Mouse (Mus musculus): ENCODE results near the gene 4933407L21Rik. TPM values are rescaled to one million over a fixed set of nuclear protein-coding genes. Genes with fewer than 3 reads are reported as not detected.

The 4933407L21Rik gene
- polyA plus RNA-seq (2012; rRNA removed; ENCODE audit: low replicate concordance), result 0.11 TPM in 1 of 2 replicates, not detected in the other

GRCm38 (mm10) chr1:85928057-85928687, at the start of gene 4933407L21Rik:
Gene 4933407L21Rik (plus strand): TSS chr1:85928483.

GRCm38 (mm10) chr1:85894231-85894747, 34.0 kb upstream of the 4933407L21Rik start, which contains the start of gene Itm2c:
Gene Itm2c (plus strand): TSS chr1:85894281.

GRCm38 (mm10) chr1:85960873-85961272, 32.6 kb downstream of the 4933407L21Rik start, which contains the start of gene Gpr55:
Gene Gpr55 (minus strand): TSS chr1:85961007.

Other genes with a start within 250 kb of the 4933407L21Rik start
- gene A630001G21Rik, start 149.8 kb upstream of the 4933407L21Rik start, polyA plus RNA-seq (2012; rRNA removed; ENCODE audit: low replicate concordance), result 7.2 and 7.8 TPM in 2 replicates
- gene Cab39, start 135.0 kb upstream of the 4933407L21Rik start, polyA plus RNA-seq (2012; rRNA removed; ENCODE audit: low replicate concordance), result 33.0 and 39.4 TPM in 2 replicates
- 210 and 222 TPM in 2 replicates for gene Itm2c, start 34.2 kb upstream of the 4933407L21Rik start, polyA plus RNA-seq (2012; rRNA removed; ENCODE audit: low replicate concordance)
- gene Gpr55, start 32.5 kb downstream of the 4933407L21Rik start, polyA plus RNA-seq (2012; rRNA removed; ENCODE audit: low replicate concordance), result 0.55 and 0.63 TPM in 2 replicates
- not detected in 2 replicates for gene Spata3, start 88.3 kb downstream of the 4933407L21Rik start, polyA plus RNA-seq (2012; rRNA removed; ENCODE audit: low replicate concordance)
- gene 2810459M11Rik, start 117.4 kb downstream of the 4933407L21Rik start, polyA plus RNA-seq (2012; rRNA removed; ENCODE audit: low replicate concordance), result 0.42 and 1.9 TPM in 2 replicates
- 40.1 and 122 TPM in 2 replicates for gene Psmd1, start 135.9 kb downstream of the 4933407L21Rik start, polyA plus RNA-seq (2012; rRNA removed; ENCODE audit: low replicate concordance)
- gene Htr2b, start 183.5 kb downstream of the 4933407L21Rik start, polyA plus RNA-seq (2012; rRNA removed; ENCODE audit: low replicate concordance), result 1.1 TPM in 1 of 2 replicates, not detected in the other
- not detected in 2 replicates for gene Gm21972, start 205.2 kb downstream of the 4933407L21Rik start, polyA plus RNA-seq (2012; rRNA removed; ENCODE audit: low replicate concordance)
- 3.5 and 3.8 TPM in 2 replicates for gene Armc9, start 226.3 kb downstream of the 4933407L21Rik start, polyA plus RNA-seq (2012; rRNA removed; ENCODE audit: low replicate concordance)

Measured in mammary gland, adult 2 months (tissue).